Mouse (Mus musculus) spleen, adult 18-20 months (tissue): Measurements from ENCODE around the gene Morf4l2.
"Not testable (repeated sequence)": the region's sequence is repeated elsewhere in the genome, so short reads cannot be mapped to it uniquely, and the experiment has no call there.

Experiments
- DNase-seq, 2 experiments: peaks; one replicate each; pipeline ENCODE4 v3.0.0; 2022; ENCODE audit warnings: mixed read lengths in 2 of 2

Morf4l2 gene

GRCm38 (mm10) chrX:136693196-136693595 is 50.3 kb downstream of the Morf4l2 start:
- no peak for DNase-seq

DNA sequence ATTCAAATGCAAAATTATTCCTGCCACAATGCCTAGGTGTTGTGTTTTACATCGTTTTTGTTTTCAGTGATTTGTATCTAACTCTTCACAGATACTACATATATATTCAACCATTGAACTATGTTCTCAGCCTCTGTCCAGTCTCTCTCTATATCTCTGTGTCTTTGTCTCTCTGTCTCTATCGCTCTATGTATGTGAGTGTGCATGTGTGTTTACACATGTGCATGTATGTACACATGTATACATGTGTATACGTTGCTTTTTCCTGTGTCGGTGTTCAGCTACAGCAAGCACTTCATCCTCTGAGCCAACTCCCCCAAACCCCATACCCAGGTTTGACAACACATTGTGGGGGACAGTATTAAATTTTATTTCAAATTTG is 51.2 kb downstream of the Morf4l2 start:
- DNase-seq: no peak

- DNase-seq: not testable (repeated sequence)
Measured at GRCm38 (mm10) chrX:136691606-136692293, 51.7 kb downstream of the Morf4l2 start.
